Mouse (Mus musculus): Measurements from ENCODE around the gene AK157302.
"Not testable (repeated sequence)": the region's sequence is repeated elsewhere in the genome, so short reads cannot be mapped to it uniquely, and the experiment has no call there.

AK157302 gene

DNA sequence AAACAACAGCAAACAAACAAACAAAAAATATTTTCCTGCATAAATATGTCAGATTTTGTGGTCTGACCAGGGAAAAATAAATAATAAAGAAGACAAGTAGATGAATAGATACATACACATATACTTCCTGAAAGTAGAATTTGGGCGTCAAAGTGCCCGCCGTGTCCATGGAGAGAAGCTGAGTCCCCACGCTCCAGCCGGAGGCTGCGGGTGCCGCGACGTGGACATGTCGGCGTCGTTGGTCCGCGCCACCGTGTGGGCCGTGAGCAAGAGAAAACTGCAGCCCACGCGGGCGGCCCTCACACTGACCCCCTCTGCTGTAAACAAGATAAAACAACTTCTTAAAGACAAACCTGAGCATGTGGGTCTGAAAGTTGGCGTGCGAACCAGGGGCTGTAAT lies at the start of gene AK157302:
AK157302 (plus strand) TSS at position 144 of the 400 bp plus-strand sequence.
- no peak for DNase-seq (ENCODE audit: low spot score)

GRCm38 (mm10) chr13:21446796-21447195 lies 48.2 kb upstream of the AK157302 start:
- no peak for DNase-seq (ENCODE audit: low spot score)

- DNase-seq (ENCODE audit: low spot score), result no peak
Observed at GRCm38 (mm10) chr13:21447856-21448614, 47.0 kb upstream of the AK157302 start.

DNA sequence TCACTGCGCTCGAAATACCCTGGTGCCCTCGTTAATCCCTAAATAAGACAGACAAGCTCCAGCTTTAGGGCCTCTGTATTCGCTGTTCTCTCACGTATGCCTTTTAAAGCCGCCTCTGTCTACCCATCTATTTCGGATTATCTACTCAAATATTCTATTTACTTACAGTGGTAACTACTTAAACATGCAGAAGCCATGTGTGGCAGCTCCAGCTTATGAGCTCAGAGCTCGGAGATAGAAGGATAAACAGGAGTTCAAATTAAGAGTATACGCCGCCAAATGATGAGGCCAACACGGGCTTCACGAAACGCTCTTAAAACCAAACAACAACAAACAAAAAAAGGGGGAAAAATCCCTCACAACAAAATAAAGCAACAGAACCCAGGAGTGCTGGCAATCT lies 42.0 kb upstream of the AK157302 start:
- no peak for DNase-seq (ENCODE audit: low spot score)

DNA sequence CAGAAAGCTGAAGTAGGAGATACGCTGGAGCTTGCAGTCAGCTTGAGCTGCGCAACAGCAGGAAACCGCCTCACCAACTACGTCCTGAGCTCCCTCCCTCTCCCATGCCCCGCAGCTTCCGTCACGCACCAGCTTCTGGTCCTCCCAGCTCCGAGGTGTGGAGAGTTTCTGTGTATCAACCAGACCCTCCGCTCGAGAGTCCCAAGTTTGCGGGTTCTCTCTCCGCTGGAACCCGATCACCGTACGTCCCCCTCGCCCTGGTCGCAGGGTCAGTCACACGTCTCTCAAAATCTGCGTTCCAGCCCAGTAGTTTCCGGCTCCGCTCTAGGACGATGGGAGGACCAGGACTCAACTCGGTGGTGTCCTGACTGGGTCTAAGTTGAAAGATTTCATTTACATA lies 41.6 kb upstream of the AK157302 start, which contains the start of gene Zscan26:
Zscan26 (minus strand) TSS at position 282 of the 400 bp plus-strand sequence.
- peak; percentile 85 for DNase-seq (ENCODE audit: low spot score)

- DNase-seq (ENCODE audit: low spot score), result no peak
Observed at GRCm38 (mm10) chr13:21454133-21454532, 40.9 kb upstream of the AK157302 start.

DNA sequence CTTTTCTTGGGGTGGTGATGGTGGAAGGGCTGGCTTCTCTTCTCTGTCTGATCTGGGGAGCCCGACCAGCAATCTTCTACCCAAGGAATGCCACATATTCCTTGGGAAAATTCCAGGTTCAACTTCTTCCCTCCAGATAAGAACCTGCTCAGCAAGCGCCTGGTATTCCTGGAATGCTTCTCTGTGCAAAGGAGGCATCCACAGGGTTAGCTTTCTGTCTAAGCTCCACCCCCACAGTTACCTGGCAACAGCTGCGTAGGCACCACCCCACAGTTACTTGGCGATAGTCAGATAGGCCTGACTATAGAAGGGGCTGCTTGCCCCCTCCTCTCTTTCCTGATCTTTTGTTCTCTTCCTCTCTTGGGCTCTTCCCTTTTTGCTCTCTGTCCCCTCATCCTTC lies 38.7 kb upstream of the AK157302 start:
- DNase-seq (ENCODE audit: low spot score), result no peak

DNA sequence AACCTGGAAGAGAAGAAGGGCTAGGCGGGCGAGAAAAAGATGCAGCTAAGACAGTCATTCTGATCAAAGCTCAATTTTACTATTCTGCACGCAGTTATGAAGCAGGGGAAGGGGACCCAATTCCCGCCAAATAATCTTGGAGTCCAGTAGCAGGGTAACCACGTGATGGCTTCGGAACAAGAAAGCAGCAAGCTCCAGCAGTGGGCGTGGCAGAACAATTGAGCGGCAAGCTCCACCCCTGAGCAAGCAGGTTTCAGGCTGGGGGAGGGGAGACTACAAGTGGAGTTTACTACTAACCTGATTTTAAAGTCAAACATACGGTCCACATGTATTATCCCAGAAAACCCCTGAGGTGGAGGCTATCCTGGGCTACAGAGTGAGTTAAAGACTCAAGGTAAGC lies 32.5 kb upstream of the AK157302 start:
- DNase-seq (ENCODE audit: low spot score), result not testable (repeated sequence)

DNA sequence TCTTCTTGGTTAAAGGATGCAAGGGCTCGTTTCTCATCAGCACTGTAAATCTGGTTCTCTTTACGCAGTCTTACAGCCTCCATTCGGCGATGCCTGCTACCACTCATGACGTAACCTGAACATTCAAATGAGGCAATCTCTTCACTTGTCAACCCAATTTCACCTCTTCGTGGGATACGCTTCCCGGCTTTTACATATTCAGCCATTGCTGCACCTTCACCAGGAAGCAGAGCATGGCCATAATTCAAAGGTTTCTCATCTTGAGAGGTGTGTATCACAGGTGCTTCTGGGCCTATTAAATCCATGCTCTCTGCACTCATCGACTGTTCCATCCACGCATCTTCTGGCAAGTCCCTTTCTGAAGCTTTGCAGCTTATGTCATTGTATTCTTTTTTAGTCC lies 27.7 kb upstream of the AK157302 start:
- DNase-seq (ENCODE audit: low spot score), result no peak

DNA sequence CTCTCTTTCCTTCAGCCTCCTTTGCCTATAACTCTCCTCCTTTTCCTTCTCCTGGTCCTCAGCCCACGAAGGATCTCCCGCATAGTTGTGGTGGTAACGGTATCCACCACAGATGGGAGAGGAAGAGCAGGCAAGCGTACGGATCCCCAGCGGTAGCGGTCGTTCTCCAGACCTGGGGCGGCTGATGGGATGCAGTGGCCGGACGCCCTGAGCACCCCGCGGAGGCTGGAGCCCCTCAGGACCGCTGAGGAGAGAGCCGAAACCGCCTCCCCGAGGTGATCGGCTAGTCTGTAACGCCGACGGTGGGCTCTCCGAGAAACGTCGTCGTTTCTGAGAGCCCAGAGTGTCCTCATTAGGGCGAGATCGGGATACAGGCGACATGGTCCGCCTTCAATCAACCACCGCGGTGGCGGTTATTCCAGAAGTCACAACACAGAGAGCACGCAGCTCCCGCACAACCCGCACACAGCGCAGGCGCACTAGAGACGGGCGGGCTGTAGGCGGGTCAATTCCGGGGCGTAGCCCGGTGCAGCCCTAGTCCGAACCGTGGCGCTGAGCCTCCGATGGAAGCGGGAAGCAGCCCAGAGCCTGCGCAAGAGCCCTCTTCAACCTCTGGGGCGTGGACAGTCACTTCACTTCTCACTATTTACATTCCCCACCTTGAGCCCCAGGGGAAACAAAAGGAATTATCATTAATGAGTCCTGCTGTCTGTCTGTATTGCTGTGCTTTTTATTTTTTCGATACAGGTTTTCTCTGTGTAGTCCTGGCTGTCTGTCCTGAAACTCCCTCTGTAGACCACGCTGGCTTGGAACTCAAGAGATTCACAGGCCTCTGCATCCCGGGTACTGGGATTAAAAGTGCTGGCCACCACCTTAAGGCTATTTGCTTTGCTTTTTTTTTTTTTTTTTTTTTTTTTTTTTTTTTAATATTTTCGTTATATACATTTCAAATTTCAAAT lies 26.7 kb upstream of the AK157302 start, which contains the start of gene Nkapl:
Nkapl (minus strand) TSS at position 449 of the 959 bp plus-strand sequence.
- no peak for DNase-seq (ENCODE audit: low spot score)

- DNase-seq (ENCODE audit: low spot score), result no peak
Observed at GRCm38 (mm10) chr13:21469097-21469496, 25.9 kb upstream of the AK157302 start.

- DNase-seq (ENCODE audit: low spot score), result no peak
Observed at GRCm38 (mm10) chr13:21472427-21472826, 22.6 kb upstream of the AK157302 start.

GRCm38 (mm10) chr13:21478759-21479670 lies 16.0 kb upstream of the AK157302 start, which contains the start of the genes Zkscan4 and Gm10065:
Gene Zkscan4, plus strand, starts transcription at chr13:21478907.
Gene Gm10065, minus strand, starts transcription at chr13:21479441.
- DNase-seq (ENCODE audit: low spot score), result peak; percentile 79

- no peak for DNase-seq (ENCODE audit: low spot score)
Observed at GRCm38 (mm10) chr13:21486881-21487280, 8.1 kb upstream of the AK157302 start.

GRCm38 (mm10) chr13:21492847-21493246 lies 2.2 kb upstream of the AK157302 start:
- DNase-seq (ENCODE audit: low spot score), result no peak

GRCm38 (mm10) chr13:21501182-21501581 lies 6.2 kb downstream of the AK157302 start, which contains the start of gene Gm11273:
Gene Gm11273, minus strand, starts transcription at chr13:21501418.
- DNase-seq (ENCODE audit: low spot score), result not testable (repeated sequence)

GRCm38 (mm10) chr13:21502296-21502695 lies 7.3 kb downstream of the AK157302 start:
- DNase-seq (ENCODE audit: low spot score), result no peak

GRCm38 (mm10) chr13:21506221-21506649 lies 11.2 kb downstream of the AK157302 start:
- DNase-seq (ENCODE audit: low spot score), result peak; percentile 88

GRCm38 (mm10) chr13:21530136-21530535 lies 35.1 kb downstream of the AK157302 start:
- no peak for DNase-seq (ENCODE audit: low spot score)

GRCm38 (mm10) chr13:21530781-21531201 lies 35.8 kb downstream of the AK157302 start, which contains the start of gene Zkscan8:
Gene Zkscan8, minus strand, starts transcription at chr13:21531120.
- peak; percentile 85 for DNase-seq (ENCODE audit: low spot score)

- no peak for DNase-seq (ENCODE audit: low spot score)
Observed at GRCm38 (mm10) chr13:21542708-21543107, 47.7 kb downstream of the AK157302 start, which contains the start of gene Olfr1366. Gene Olfr1366, minus strand, starts transcription at chr13:21542808.

Measured in MN1 (cell line).